Mouse (Mus musculus) myocyte (in vitro differentiated cells): ENCODE measurements around the gene Zfp947. TPM values are rescaled to one million over a fixed set of nuclear protein-coding genes. Genes with fewer than 3 reads are reported as not detected.
"Not testable (repeated sequence)": the region's sequence is repeated elsewhere in the genome, so short reads cannot be mapped to it uniquely, and the experiment has no call there.

Source experiments
- H3K27me3 ChIP-seq: one replicate; pipeline ENCODE4 v1.6.1; 2011; ENCODE audit not compliant: control insufficient read depth, insufficient read depth, insufficient read length
- H3K36me3 ChIP-seq: one replicate; pipeline ENCODE4 v1.6.1; 2011; ENCODE audit not compliant: control insufficient read depth, insufficient read depth
- H3K4me2 ChIP-seq: one replicate; pipeline ENCODE4 v1.6.1; 2011; ENCODE audit warnings: low read depth, control low read depth
- H3K4me3 ChIP-seq: one replicate; pipeline ENCODE4 v1.5.1; 2011; ENCODE audit warnings: mild to moderate bottlenecking, control low read depth, moderate library complexity
- H3K79me2 ChIP-seq: one replicate; pipeline ENCODE4 v1.6.1; 2011; ENCODE audit not compliant: control insufficient read depth, insufficient read depth
- H3ac ChIP-seq: one replicate; pipeline ENCODE4 v1.6.1; 2011; ENCODE audit not compliant: control insufficient read depth, insufficient read length
- E2F4 ChIP-seq: IDR thresholded peaks from one replicate; pipeline ENCODE4 v1.6.1; 2011; ENCODE audit warnings: mild to moderate bottlenecking, control low read depth, moderate library complexity; ENCODE audit not compliant: insufficient read depth
- MYOG ChIP-seq, 3 experiments: IDR thresholded peaks; one replicate each; pipeline ENCODE4 v1.6.1; 2011; ENCODE audit warnings: control low read depth in 2 of 3, low read depth in 2 of 3, mild to moderate bottlenecking in 2 of 3; ENCODE audit not compliant: insufficient read length in 2 of 3, control insufficient read depth in 1 of 3, insufficient read depth in 1 of 3
- POLR2A ChIP-seq: IDR thresholded peaks from one replicate; pipeline ENCODE4 v1.6.1; 2011; ENCODE audit warnings: low read depth, mild to moderate bottlenecking, control low read depth, moderate library complexity; ENCODE audit not compliant: insufficient read length
- POLR2AphosphoS2 ChIP-seq: IDR thresholded peaks from one replicate; pipeline ENCODE4 v1.6.1; 2011; ENCODE audit warnings: low read depth, control low read depth; ENCODE audit not compliant: insufficient read length
- REST ChIP-seq: IDR thresholded peaks from one replicate; pipeline ENCODE4 v1.6.1; 2011; ENCODE audit warnings: mild to moderate bottlenecking, control low read depth, moderate library complexity; ENCODE audit not compliant: insufficient read depth, insufficient read length
- SRF ChIP-seq: IDR thresholded peaks from one replicate; pipeline ENCODE4 v1.6.1; 2011; ENCODE audit warnings: low read depth; ENCODE audit not compliant: control insufficient read depth, insufficient read length
- TCF3 ChIP-seq: IDR thresholded peaks from one replicate; pipeline ENCODE4 v1.6.1; 2011; ENCODE audit warnings: low read depth, control low read depth; ENCODE audit not compliant: insufficient read length
- USF1 ChIP-seq: IDR thresholded peaks from one replicate; pipeline ENCODE4 v1.6.1; 2011; ENCODE audit warnings: low read depth, mild to moderate bottlenecking, control low read depth, moderate library complexity
- polyA plus RNA-seq: library from polyadenylated mRNA; unstranded; fragments of >200 nt; fragmentation: generic; extraction: Trizol; gene quantifications from one replicate; pipeline ENCODE4 v1.2.1, GENCODE M21; 2012; ENCODE audit warnings: missing spikeins

The Zfp947 gene
- polyA plus RNA-seq: 0.44 TPM

DNA sequence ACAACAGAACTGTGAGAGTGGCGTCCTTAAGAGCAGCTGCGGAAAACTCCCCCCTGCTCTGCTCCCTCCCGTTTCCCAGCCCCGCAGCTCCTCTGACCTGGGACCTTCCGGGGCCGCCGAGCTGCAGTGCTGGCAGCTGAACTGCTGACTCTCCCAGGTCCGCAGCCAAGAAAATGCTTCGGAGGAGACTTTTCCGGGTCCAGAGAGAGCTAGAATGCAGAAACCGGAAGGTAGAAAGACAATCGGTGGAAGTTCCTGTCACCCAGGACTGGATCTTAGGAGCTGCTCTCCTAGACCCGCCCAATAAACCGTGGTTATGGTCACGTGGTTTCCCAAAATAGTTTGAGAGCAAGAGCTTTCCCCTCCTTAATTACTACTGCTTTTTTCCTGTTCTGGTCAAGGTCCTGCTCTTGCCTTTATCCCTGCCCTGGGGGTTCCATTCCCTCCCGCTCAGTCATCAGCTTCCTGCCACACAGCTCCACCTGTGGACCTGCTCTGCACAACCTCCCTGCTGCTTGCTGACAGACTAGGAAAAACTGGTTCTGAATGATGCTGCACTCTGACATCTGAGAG is at the start of gene Zfp947:
Gene Zfp947, minus strand, starts transcription at position 469 of the 573 bp plus-strand sequence.
- H3K4me3 ChIP-seq: peak within 1 kb of the TSS; percentile 36
- H3K27me3 ChIP-seq, H3K36me3 ChIP-seq, H3K79me2 ChIP-seq, H3ac ChIP-seq: not testable (repeated sequence)
- peak within 1 kb of the TSS; percentile 82 for H3K4me2 ChIP-seq
- peak; percentile 85 for TF ChIP-seq USF1

DNA sequence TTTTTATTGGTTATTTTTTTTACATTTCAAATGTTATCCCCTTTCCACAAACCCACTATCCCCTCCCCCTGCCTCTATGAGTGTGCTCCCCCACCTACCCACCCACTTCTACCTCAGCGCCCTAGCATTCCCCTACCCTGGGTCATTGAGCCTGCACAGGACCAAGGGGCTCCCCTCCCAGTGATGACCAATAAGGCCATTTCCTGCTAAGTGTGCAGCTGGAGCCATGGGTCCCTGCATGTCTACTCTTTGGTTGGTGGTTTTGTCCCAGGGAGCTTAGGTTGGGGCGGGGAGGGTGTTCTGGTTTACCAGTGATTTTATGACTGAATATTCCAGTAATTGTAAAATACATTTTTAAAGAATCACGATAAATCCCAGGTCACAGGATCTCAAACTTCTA is 686 bp downstream of the Zfp947 start:
- not testable (repeated sequence) for H3K79me2 ChIP-seq, H3K36me3 ChIP-seq, H3K27me3 ChIP-seq, H3ac ChIP-seq
- Histone ChIP-seq H3K4me2 (peak overlapping the region; percentile 82), H3K4me3 (peak overlapping the region; percentile 36)

DNA sequence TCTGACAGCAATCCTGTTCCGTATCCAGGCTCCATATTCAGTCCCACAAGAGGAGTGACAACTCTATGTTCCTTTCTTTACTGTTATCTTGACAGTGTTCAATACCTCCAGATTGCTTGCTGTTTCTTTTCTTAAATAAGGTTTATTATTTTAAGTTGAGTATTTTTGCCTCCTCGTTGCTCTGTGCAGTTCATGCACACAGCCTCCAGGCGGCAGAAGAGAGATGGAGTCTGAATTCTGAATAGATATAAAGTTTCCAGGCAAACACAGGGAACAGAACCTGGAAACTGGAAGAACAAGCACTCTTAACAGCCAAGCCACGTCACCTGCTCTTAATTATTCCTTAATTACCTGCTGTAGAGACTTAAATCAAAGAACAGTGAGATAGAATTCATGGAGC is 12.0 kb downstream of the Zfp947 start:
- H3K36me3 ChIP-seq, H3K79me2 ChIP-seq, H3ac ChIP-seq, H3K27me3 ChIP-seq, H3K4me3 ChIP-seq, H3K4me2 ChIP-seq: not testable (repeated sequence)

DNA sequence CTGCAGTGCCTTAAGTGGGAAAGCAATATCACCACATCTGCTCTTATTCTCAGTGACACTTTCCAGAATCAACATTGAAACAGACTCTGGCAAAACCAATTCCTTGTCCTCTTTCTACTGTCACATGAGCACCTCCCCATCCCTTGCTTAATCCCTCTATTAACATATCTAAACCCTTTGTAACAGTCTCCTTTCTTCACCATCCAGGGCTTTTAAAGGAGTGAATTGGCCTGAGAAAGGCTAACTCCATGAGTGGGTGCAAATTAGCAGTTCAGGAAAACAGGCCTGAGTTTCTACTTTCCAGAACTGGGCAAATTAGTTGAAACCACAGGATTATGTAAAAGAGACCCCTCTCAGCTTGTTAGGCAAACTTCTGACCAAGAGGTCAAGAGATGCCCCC is 47.2 kb downstream of the Zfp947 start:
- no peak for TF ChIP-seq MYOG (IDR thresholded peaks at IDR 0.05; ENCODE audit: control insufficient read depth in 1 of 3, insufficient read depth in 1 of 3, insufficient read length in 2 of 3, low read depth in 2 of 3)
- TF ChIP-seq USF1: no peak
- no peak for TF ChIP-seq POLR2AphosphoS2
- no peak for TF ChIP-seq E2F4
- no peak for TF ChIP-seq SRF
- no peak for TF ChIP-seq TCF3
- TF ChIP-seq REST: no peak
- TF ChIP-seq POLR2A: no peak
- no peaks in the 10 kb centered on the region for H3K27me3 ChIP-seq
- H3K79me2 ChIP-seq: no peaks in the 10 kb centered on the region
- no peak overlapping the region for H3K4me3 ChIP-seq
- H3ac ChIP-seq: no peak overlapping the region
- no peak overlapping the region for H3K4me2 ChIP-seq
- H3K36me3 ChIP-seq: no peaks in the 10 kb centered on the region

Other genes with a start within 250 kb of the Zfp947 start
- gene Zfp942, start 203.7 kb downstream of the Zfp947 start, polyA plus RNA-seq: 1.7 TPM
- 2.8 TPM for gene Zfp943, start 203.6 kb downstream of the Zfp947 start, polyA plus RNA-seq
- 0.73 TPM for gene Zfp994, start 59.4 kb upstream of the Zfp947 start, polyA plus RNA-seq
- 2.9 TPM for gene CT030661.1, start 148.6 kb upstream of the Zfp947 start, polyA plus RNA-seq
- 1.7 TPM for gene Zfp944, start 195.2 kb upstream of the Zfp947 start, polyA plus RNA-seq
- 1.4 TPM for gene Zfp758, start 195.3 kb upstream of the Zfp947 start, polyA plus RNA-seq